Mouse (Mus musculus) hindbrain, embryonic 13.5 days (tissue): ENCODE measurements at regions not wholly inside any gene's neighbourhood (a gene's known extent, or its start where the extent isn't known, plus 50 kb on each side); places are given as distances from the start of the nearest gene placed in this dataset.

ENCODE experiments used
- ATAC-seq: fragments of 200-750 bp; cut with Nextera tagmentation; 2 replicates; pipeline ENCODE4 v1.8.0; 2017; ENCODE audit warnings: moderate TSS enrichment; ENCODE audit not compliant: low FRiP score
- H3K27ac ChIP-seq: fragments of 300-500 bp; sonication (generic); 2 replicates; pipeline ENCODE4 v1.5.1; 2015; ENCODE audit warnings: inconsistent platforms, mild to moderate bottlenecking, moderate library complexity
- H3K27me3 ChIP-seq: fragments of 300-500 bp; sonication (generic); 2 replicates; pipeline ENCODE4 v1.6.1; 2015; ENCODE audit warnings: mild to moderate bottlenecking, inconsistent platforms
- H3K36me3 ChIP-seq: fragments of 300-500 bp; sonication (generic); 2 replicates; pipeline ENCODE4 v1.6.1; 2015; ENCODE audit warnings: mild to moderate bottlenecking, inconsistent platforms
- H3K4me1 ChIP-seq: fragments of 300-500 bp; sonication (generic); replicated peaks from 2 replicates; pipeline ENCODE4 v1.6.1; 2015; ENCODE audit warnings: inconsistent platforms
- H3K4me2 ChIP-seq: fragments of 300-500 bp; sonication (generic); 2 replicates; pipeline ENCODE4 v1.6.1; 2015; ENCODE audit warnings: inconsistent platforms, mild to moderate bottlenecking, moderate library complexity
- H3K4me3 ChIP-seq: fragments of 300-500 bp; sonication (generic); 2 replicates; pipeline ENCODE4 v1.5.1; 2015; ENCODE audit warnings: mild to moderate bottlenecking, inconsistent platforms
- H3K9ac ChIP-seq: fragments of 300-500 bp; sonication (generic); 2 replicates; pipeline ENCODE4 v1.6.1; 2015; ENCODE audit warnings: mild to moderate bottlenecking, inconsistent platforms
- H3K9me3 ChIP-seq: fragments of 300-500 bp; sonication (generic); 2 replicates; pipeline ENCODE4 v1.6.1; 2016; ENCODE audit warnings: inconsistent platforms
- WGBS: fragments of 180-500 bp; shearing (Covaris S2); methylation state at CpG from one replicate; pipeline ENCODE4 v1.1.7; 2015; 5-methylcytosine and 5-hydroxymethylcytosine counted together

DNA sequence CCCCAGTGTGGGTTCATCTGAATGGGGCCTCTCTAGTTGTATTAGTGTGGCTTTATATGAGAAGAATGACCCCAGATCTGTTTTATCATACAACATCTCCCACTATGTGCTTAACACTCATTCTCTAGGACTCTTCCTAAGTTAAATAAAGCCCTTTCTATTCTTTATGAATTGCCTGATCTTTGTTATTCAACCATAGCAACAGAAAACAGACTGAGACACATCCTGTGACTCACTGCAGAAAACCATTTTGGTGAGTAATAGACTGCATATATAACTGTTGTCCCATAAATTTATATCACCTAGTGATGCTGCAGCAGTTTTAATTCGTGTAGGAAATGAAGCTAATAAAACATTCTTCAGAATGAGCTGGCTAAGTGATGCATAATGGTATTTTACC is 406.0 kb upstream of the Pmfbp1 start:
- Histone ChIP-seq H3K9ac (no peak overlapping the region), H3K27me3 (no peaks in the 10 kb centered on the region), H3K27ac (no peak overlapping the region), H3K4me3 (no peak overlapping the region), H3K9me3 (no peaks in the 10 kb centered on the region), H3K4me2 (no peak overlapping the region), H3K36me3 (no peaks in the 10 kb centered on the region), H3K4me1 (no peaks in the 10 kb centered on the region)
- no peak for ATAC-seq
- 59% methylated on average over 1 of the region's 1 CpGs for WGBS

DNA sequence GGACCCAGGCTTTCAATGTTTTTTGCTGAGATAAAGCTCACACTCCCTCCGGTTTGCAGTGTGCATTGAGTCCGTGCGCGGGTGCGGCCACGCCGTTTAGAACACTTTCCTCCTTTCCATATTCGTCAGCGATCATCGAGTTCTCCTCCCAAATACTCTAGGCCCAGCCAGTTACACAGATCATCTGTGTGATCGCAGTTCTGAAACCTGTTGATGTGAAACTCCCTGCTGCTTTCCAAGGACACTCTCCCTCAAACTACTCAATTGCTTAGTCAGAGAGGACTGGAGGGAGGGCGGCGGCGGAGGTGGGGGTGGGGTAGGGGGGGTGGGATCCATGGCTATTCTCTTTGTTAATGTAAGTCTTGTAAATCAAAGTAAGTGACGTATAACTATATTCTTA is 394.2 kb upstream of the Pmfbp1 start:
- no peak overlapping the region for H3K9ac ChIP-seq
- H3K4me1 ChIP-seq: no peaks in the 10 kb centered on the region
- no peaks in the 10 kb centered on the region for H3K9me3 ChIP-seq
- no peak overlapping the region for H3K4me2 ChIP-seq
- 90% methylated on average over 15 of the region's 15 CpGs for WGBS
- H3K27me3 ChIP-seq: no peaks in the 10 kb centered on the region
- no peak overlapping the region for H3K4me3 ChIP-seq
- H3K27ac ChIP-seq: no peak overlapping the region
- no peak for ATAC-seq
- H3K36me3 ChIP-seq: no peaks in the 10 kb centered on the region

DNA sequence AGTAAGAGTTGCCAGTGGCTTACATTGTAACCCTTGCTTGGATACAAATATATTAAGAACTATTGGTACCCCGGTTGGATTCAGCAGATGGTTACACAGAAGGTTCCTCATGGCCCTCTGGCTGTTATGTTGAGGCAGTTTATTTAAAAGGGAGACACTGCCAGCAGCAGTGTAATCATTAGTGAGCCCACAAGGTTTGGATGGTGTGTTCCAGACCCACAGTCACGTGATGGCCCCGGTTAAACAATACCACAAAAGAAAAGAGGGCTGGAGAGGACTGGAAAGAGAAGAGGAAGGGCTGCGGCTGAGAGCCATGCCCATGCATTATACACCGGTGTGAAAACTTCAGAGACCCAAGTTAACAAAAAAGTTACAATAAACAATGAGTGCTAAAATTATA is 392.4 kb upstream of the Pmfbp1 start:
- H3K9ac ChIP-seq: no peak overlapping the region
- no peaks in the 10 kb centered on the region for H3K9me3 ChIP-seq
- no peak overlapping the region for H3K4me2 ChIP-seq
- H3K36me3 ChIP-seq: no peaks in the 10 kb centered on the region
- WGBS: 82% methylated on average over 5 of the region's 5 CpGs
- no peak overlapping the region for H3K4me3 ChIP-seq
- H3K27ac ChIP-seq: no peak overlapping the region
- no peak for ATAC-seq
- peaks cover 5% of the 10 kb centered on the region; the same call in 1 of the 2 replicates for H3K4me1 ChIP-seq
- no peaks in the 10 kb centered on the region for H3K27me3 ChIP-seq

DNA sequence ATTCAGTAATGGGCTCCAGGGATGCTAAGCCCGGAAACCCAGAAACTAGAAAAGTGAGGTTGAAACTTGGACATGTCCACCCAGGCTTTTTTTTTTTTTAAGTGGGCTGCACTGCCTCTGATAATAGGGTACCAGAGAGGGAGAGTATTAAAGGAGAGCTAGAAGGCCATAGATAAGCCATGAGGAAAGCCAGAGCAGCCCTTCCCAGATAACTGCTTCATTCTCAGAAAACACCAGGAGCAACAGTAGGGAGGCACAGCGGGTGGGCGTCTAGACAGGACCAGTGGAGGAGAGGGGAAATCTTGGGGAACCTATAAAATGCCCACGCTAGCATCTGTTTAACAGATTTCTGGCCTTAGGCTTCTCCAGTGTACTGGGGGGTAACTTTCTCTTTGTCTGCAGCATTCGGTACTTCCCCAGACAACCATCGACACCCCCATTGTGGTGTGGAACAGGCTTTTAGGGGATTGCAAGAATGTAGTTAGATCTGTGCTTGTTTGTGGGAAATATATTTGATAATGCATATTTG is 389.0 kb upstream of the Pmfbp1 start:
- no peak overlapping the region for H3K9ac ChIP-seq
- ATAC-seq: no peak
- no peak overlapping the region for H3K4me2 ChIP-seq
- no peaks in the 10 kb centered on the region for H3K9me3 ChIP-seq
- peaks cover 18% of the 10 kb centered on the region for H3K4me1 ChIP-seq
- H3K4me3 ChIP-seq: no peak overlapping the region
- no peaks in the 10 kb centered on the region for H3K36me3 ChIP-seq
- H3K27me3 ChIP-seq: no peaks in the 10 kb centered on the region
- 63% methylated on average over 6 of the region's 6 CpGs for WGBS
- no peak overlapping the region for H3K27ac ChIP-seq

DNA sequence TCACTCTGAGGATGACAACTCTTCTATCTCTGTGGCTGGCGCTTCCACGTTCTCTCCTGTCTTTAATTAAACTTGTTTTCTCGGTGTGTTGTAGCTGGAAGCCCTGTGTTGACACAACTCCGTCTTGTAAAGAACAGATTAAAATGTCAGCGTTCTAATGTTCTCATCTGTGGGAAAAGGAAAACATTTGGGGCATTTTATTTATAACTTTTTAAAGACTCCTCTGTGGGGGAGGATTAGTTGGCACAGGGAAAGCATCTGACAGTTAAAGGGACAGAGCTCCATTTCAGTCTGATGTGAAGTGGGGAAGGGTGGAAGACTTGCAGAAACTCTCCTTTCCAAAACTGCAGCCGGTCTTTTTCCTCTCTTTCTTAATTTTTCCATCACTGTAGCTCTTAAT is 388.1 kb upstream of the Pmfbp1 start:
- ATAC-seq: no peak
- no peak overlapping the region for H3K4me2 ChIP-seq

DNA sequence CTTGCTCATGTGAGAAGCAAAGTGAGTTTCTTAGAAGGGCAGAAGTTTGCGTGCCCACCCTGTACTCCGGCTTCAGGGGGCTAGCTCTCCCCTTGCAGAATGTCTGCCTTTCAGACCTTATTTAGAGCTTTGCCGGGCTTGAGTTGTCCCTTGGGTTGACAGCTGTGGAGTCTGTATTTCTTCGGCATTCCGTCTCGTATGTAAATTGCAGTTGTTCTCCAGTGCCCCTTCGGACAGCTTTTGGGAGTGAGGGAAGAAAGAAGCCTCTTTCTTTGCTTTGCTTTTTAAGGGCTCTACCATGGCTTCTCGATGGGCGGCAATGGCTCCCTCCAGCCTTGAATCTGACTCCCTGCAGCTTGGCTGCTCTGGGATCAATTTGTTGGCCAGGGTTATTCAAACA is 386.9 kb upstream of the Pmfbp1 start:
- peaks cover 18% of the 10 kb centered on the region for H3K4me1 ChIP-seq
- peak overlapping the region; percentile 19; the same call in 1 of the 2 replicates for H3K4me2 ChIP-seq
- H3K36me3 ChIP-seq: no peaks in the 10 kb centered on the region
- WGBS: 35% methylated on average over 9 of the region's 9 CpGs
- no peak for ATAC-seq
- H3K27me3 ChIP-seq: no peaks in the 10 kb centered on the region
- H3K9me3 ChIP-seq: no peaks in the 10 kb centered on the region
- H3K9ac ChIP-seq: no peak overlapping the region
- H3K27ac ChIP-seq: no peak overlapping the region
- H3K4me3 ChIP-seq: no peak overlapping the region

More for the DNA sequence above, 388.1 kb upstream of the Pmfbp1 start:
- H3K27me3 ChIP-seq: no peaks in the 10 kb centered on the region
- no peaks in the 10 kb centered on the region for H3K9me3 ChIP-seq
- no peak overlapping the region for H3K9ac ChIP-seq
- peaks cover 18% of the 10 kb centered on the region for H3K4me1 ChIP-seq
- no peaks in the 10 kb centered on the region for H3K36me3 ChIP-seq
- H3K27ac ChIP-seq: no peak overlapping the region
- no peak overlapping the region for H3K4me3 ChIP-seq
- 60% methylated on average over 6 of the region's 6 CpGs for WGBS

DNA sequence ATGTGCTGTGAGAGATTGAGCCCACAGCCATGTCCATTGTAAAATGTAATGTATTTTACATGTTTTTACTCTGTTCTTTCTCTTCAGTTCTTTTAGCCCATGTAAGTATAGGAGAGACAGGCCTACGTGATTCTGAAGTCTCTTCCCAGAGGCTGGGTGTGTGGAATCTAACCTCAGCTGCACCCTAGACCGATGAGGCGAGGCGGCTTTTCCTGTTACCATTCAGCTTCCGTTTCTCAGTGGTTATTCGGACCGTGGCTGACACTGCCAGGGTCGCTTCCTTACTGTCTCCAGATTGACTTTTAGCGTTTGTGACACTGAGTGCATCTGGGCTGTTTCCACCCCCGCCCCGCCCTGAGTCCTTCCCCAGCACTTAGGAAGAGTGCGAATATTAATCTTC is 386.1 kb upstream of the Pmfbp1 start:
- 55% methylated on average over 12 of the region's 12 CpGs for WGBS
- Histone ChIP-seq H3K4me2 (no peak overlapping the region), H3K36me3 (no peaks in the 10 kb centered on the region), H3K4me3 (no peak overlapping the region), H3K4me1 (peaks cover 18% of the 10 kb centered on the region), H3K9ac (no peak overlapping the region), H3K9me3 (no peaks in the 10 kb centered on the region), H3K27ac (no peak overlapping the region), H3K27me3 (no peaks in the 10 kb centered on the region)
- no peak for ATAC-seq

DNA sequence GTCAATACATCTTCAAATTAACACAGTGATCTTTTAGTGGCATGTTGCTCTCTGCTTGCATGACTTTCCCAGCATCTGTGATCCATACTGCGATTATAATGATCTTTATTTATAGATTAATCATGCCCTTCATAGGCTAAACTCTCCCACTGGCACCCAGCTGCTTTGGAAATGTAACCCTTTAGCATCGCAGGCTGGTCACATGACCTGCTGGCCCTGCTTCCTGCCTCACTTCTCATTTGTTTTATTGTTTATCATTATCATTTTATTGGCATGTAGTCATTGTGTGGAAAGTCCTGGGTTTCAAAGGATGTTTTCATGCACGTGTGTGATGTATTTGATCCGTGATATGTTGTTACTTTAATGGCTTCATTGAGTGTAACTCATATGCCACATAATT is 384.4 kb upstream of the Pmfbp1 start:
- Histone ChIP-seq H3K36me3 (no peaks in the 10 kb centered on the region), H3K9ac (no peak overlapping the region), H3K27ac (no peak overlapping the region), H3K9me3 (no peaks in the 10 kb centered on the region), H3K4me1 (peaks cover 18% of the 10 kb centered on the region), H3K4me3 (no peak overlapping the region), H3K4me2 (no peak overlapping the region), H3K27me3 (no peaks in the 10 kb centered on the region)
- WGBS: 76% methylated on average over 4 of the region's 4 CpGs
- ATAC-seq: no peak

DNA sequence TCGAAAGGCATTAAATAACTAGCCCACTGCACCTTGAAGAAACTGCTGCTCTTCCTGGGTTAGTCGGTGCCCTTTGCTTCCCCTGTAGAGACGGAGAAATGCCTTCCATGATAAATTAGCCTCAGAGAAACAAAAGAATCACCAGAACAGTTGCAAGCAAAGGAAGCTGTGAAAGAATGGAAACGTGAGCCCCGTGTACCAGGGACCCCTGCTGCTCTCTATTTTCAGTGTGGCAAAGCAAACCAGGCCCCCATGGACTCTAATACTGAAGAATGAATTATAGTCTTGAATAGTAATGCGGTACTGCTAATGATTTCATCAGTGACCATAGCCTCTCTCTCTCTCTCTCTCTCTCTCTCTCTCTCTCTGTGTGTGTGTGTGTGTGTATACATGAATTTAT is 372.1 kb upstream of the Pmfbp1 start:
- WGBS: 11% methylated on average over 6 of the region's 6 CpGs

DNA sequence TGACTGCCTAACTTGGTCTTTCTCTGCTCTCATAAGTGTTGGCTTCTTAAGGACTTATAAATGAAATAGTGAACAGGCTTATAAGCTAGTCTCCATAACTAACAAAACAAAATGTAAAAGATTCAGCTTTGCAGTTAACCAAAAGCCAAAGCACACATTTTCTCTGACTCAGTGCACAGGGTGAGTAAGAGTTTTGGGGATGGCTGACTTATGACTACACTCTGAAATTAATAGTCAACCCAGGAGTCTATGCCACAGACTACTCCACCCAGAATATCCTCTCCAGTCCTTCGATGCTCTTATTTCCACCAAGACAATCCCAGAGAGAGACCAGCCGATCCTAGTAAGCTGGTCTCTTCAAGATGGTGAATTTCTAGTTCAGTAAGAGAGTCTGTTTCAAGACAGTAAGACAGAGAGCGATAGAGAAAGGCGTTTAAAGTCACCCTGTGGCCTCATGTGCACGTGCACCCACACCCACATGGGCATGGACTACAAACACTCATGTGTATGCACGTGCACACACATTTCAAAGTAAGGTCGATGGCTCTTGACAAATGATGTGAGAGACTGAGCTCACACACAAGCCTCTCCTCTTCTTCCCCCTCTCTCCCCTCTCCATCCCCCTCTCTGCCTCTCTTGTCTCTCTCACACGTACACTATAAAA is 351.2 kb upstream of the Pmfbp1 start:
- Histone ChIP-seq H3K27me3 (no peaks in the 10 kb centered on the region), H3K36me3 (no peaks in the 10 kb centered on the region), H3K4me3 (no peak overlapping the region), H3K9me3 (no peaks in the 10 kb centered on the region), H3K4me2 (no peak overlapping the region), H3K27ac (no peak overlapping the region), H3K9ac (no peak overlapping the region), H3K4me1 (no peaks in the 10 kb centered on the region)
- 86% methylated on average over 8 of the region's 8 CpGs for WGBS
- no peak for ATAC-seq

More for the DNA sequence above, 372.1 kb upstream of the Pmfbp1 start:
- Histone ChIP-seq H3K4me3 (no peak overlapping the region), H3K36me3 (no peaks in the 10 kb centered on the region), H3K27me3 (no peaks in the 10 kb centered on the region), H3K4me2 (no peak overlapping the region), H3K9ac (0 out of 2 replicates have a peak overlapping the region, but pooled peaks have one; percentile 25), H3K4me1 (peaks cover 5% of the 10 kb centered on the region; the same call in 1 of the 2 replicates), H3K9me3 (no peaks in the 10 kb centered on the region), H3K27ac (peak overlapping the region; percentile 23; the same call in 1 of the 2 replicates)
- ATAC-seq: no peak

DNA sequence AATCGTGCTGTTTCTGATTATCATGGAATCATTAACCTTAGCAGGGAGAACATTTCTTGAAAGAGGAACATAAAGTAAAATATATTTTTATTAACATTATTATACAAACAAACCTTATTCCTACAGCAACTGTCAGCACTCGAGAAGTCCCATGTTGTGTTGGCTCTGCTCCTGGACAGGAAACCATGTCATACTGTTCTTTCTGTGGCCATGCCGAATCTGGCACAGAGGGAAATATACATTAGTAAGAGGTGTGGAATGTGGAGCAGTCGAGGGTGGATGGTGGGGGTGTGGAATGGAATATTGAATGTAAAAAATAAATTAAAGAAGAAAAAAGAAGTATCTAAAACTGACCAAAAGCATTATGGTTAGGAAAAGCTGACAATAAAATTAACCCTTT is 342.1 kb upstream of the Pmfbp1 start:
- Histone ChIP-seq H3K36me3 (peaks cover 3% of the 10 kb centered on the region), H3K27ac (no peak overlapping the region)
- 89% methylated on average over 4 of the region's 4 CpGs for WGBS

DNA sequence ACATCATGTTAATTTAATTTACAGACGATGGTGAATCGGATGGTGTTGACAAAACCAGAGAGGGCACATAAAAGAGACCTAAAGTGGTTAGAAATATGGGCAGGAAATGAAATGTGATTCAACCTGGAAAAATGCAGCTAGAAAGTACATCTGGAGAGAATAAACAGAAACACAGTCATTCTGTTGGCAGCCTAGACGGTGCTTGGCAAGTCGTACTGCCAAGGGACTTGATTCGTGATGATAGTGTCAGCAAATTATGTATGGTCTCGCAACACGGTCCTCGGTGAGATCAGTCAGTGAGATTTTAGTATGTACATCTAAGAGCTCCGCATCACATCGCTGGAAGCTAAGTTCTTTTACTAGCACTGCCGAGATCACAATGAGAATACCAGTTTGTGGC is 338.3 kb upstream of the Pmfbp1 start:
- 59% methylated on average over 11 of the region's 11 CpGs for WGBS
- Histone ChIP-seq H3K4me1 (no peaks in the 10 kb centered on the region), H3K27ac (no peak overlapping the region), H3K4me2 (no peak overlapping the region), H3K9ac (no peak overlapping the region), H3K4me3 (no peak overlapping the region), H3K27me3 (no peaks in the 10 kb centered on the region), H3K36me3 (peaks cover 3% of the 10 kb centered on the region), H3K9me3 (peaks cover 5% of the 10 kb centered on the region; the same call in 1 of the 2 replicates)
- ATAC-seq: no peak

More for the DNA sequence above, 342.1 kb upstream of the Pmfbp1 start:
- ATAC-seq: no peak
- Histone ChIP-seq H3K27me3 (no peaks in the 10 kb centered on the region), H3K9me3 (peaks cover 5% of the 10 kb centered on the region; the same call in 1 of the 2 replicates), H3K4me3 (no peak overlapping the region), H3K4me1 (no peaks in the 10 kb centered on the region), H3K4me2 (no peak overlapping the region), H3K9ac (no peak overlapping the region)

DNA sequence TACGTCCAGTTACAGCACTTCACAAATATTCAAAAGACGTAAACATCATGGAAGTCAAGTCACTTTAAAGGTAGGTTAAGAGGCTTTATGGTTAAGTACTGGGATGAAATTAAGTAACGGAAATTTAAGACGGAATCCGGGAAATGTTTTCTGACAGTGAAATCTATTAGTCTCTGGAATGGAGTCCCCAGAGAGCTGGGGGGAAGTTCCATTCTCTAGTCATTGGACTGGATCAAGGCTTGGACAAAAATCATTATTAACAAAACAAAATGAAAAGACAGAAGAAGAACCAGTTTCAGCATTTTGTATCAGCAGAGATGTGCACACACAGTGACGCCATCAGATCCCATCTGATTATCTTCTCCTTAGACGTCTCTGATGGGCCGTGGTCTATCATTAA is 337.8 kb upstream of the Pmfbp1 start:
- no peak overlapping the region for H3K27ac ChIP-seq

More for the DNA sequence above, 337.8 kb upstream of the Pmfbp1 start:
- ATAC-seq: no peak
- Histone ChIP-seq H3K4me1 (no peaks in the 10 kb centered on the region), H3K9ac (no peak overlapping the region), H3K4me3 (no peak overlapping the region), H3K36me3 (peaks cover 3% of the 10 kb centered on the region), H3K27me3 (no peaks in the 10 kb centered on the region), H3K9me3 (peaks cover 3% of the 10 kb centered on the region; the same call in 1 of the 2 replicates), H3K4me2 (no peak overlapping the region)
- 72% methylated on average over 8 of the region's 8 CpGs for WGBS
